Mouse (Mus musculus) spleen, embryonic (tissue): ENCODE data around the gene Kyat1.

ENCODE experiments used
- CTCF ChIA-PET: fragments of 350-600 bp; sonication (Branson Sonifier 250); formaldehyde crosslinking; loops from one replicate; lab custom pipeline; 2022; lab: Charles Lee

Gene Kyat1

DNA sequence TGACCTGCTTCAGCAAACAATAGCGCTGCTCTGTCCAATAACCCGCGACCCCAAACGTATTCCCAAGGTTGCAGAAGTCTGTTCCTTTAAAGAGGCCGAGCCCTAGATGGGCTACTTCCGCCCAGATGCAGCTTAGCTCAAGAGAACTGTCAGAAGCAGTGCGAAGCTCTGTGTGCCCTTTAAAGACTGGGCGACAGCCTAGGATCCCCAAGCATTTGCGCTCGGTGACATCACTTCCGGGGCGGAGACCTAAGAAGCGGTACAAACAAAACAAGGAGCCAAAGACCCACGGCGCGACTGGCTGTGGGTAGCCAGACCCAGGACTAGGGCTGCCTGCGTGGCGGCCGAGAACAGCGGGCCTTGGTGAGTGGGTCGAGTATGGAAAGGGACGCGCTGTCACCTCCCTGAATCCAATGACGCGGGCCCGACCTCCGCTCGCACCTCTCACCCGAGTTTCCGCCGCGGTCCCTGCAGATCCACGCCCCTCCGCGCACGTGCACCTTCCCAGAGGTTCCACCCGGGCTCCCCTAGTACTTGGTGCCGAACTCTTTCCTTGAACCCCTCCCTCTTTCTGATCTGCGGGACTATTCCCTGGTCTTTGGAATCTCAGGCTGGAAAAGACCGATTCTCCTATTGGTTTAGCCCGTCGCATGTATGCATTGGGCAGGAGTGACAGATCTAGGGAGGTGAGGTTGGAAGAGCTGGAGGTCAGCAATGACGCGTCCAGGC, at the start of gene Kyat1:
TSS of gene Kyat1 (minus strand) at position 219 of the 729 bp plus-strand sequence.
- CTCF ChIA-PET, result no interaction called here

DNA sequence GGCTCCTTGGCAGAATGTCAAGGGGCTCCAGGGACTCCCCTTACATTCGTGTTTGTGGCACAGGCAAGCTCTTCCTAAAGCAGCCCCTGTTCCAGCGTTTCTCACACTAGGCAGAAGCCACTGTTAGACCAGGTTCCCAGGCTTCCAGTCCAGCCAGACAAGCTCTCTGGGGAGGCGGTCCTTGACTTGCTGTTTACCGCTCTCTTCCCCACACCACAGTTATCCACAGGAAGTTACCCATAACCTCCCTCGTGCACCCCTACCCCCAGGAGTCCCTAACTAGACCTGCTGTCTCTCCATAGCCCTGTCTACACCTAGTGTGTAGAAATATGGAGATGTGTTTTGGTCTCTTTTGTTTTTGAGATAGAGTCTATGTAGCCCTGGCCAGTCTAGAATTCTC, 48.2 kb upstream of the Kyat1 start:
- CTCF ChIA-PET, result interaction anchor here (1.2 kb wide), 1 partner anchor 16 kb away, joined by 3 read pairs; no protein-coding TSS in a partner anchor

DNA sequence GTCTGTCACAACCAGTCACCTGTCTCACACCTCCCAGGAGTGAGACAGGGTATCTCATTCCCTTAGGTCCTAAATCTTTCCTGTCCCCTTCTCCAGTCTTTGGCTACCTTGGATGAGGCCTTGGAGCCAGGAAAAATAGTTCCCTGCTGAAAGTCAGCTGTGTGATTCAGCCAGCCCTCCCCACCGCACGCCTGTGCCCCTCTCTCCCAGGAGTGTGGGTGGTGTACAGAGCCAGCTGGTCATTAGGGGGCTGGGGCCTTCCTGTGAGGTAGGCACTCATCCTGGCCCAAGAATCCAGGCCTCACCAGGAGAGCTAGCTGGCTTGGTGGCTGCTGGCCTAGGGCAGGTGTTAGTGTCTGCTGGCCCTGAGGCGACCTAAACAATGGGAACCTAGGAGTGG, 46.9 kb upstream of the Kyat1 start:
- CTCF ChIA-PET, result no interaction called here

DNA sequence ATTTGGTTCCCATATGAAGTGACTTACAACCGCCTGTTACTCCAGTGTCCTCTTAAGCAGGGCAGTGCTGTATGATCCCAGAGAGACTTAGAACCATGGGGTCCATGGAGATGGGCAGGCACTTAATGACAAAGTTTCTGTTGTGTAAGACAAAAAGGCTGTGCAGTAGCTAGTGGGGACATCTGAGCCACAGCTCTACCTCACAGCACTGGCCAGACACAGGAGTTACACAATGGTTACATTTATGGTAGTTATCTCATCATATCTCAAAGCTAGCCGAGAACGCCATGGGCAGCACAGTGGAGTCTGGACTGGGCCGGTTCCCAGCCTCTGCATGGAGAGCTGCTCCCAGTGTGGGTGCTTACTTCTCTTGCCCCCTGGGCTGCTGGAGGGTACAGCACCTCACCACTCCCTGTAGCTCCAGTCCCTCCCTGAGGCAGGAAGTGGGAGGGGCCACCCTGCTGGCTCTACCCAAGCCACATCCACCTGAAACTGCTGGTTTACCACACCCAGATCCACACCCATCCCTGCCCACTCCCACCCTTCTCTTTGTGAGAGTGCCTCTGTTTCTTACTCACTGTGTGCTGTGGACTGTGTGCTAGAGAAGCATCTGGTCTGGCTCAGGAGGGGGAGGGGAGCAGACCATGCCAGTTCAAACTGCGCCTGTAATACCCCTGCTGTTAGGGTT, 45.9 kb upstream of the Kyat1 start:
- CTCF ChIA-PET, result interaction anchor here (0.6 kb wide), 1 partner anchor 76 kb away, joined by 7 read pairs; no protein-coding TSS in a partner anchor

DNA sequence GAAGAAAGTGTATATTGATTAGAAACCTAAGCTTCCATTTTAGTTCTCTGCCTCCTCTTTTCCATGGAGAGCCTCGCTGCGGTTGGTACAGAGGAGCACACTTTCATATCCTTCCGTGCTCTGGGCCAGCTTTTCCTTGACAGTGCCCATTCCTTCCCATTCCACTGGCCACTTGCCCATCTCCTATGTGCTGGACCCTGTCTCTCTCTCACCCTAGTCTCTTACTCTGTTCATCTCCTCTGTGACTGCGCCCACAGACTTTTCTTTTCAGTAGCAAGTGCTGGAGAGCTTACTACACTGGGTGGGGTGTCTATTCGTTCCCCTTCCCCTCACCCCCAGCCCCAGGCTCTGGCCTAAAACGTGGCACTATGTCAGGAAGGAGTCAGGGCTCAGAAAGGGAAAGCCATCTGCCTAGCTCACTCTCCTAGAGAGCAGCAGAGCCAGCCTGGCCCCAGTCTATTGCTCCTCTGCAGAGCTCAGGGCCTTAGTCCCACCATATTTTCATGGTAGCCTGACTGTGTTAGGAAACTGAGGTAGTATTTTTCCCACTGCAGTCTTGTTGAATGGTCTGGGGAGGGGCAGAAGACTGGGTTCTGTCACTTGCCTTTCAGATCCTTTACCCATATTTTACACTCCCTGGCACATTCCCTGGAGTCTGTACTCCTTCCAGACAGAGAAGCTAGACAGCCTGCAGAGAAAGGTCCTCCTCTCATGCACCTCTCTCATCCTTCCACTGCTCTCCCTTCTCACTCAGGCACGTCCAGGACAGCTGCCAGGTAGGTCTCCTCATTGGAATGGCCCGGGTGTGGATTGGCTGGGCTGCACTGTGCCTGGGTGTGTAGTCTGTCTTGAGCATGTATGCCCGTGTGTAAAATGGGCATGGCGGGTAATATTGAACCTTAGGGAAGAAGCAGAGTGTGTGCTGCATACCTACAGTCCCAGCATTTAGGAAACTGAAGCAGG, 44.8 kb upstream of the Kyat1 start:
- CTCF ChIA-PET, result no interaction called here

DNA sequence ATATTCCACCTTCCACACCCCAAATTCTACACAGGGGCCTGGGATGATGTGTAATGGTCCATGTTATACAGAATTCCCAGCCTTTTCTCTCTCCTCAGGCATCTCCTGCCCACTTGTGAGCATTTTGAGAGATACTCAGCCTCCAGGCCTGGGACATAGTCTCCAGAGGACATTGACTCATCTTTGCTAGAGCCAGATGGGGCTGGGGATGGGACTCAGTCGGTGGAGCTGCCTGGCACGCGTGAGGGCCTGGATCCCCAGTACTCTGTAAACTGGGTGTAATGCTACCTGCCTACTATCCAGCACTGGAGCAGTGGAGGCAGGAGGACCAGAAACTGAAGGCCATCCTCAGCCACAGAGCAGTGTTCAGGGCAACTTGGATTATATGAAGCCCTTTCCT, 43.5 kb upstream of the Kyat1 start:
- CTCF ChIA-PET, result no interaction called here

DNA sequence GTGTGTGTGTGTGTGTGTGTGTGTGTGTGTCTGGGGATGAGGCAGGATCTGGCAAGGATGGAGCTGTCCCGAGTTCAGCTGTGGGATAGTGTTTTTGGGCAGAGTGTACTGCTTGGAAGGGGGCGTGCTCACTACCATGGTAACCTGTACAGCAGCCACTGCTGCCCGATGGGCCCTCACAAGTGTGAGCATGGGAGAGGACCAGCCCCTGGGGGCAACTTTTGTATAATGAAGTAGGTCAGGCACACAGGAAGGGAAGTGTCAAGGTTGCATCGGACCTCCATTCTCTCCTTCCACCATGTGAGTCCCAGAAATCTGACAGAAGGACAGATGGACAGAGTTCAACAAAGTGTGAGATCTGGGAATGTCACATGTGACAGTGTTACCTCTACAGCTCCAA, 42.0 kb upstream of the Kyat1 start:
- CTCF ChIA-PET, result no interaction called here

DNA sequence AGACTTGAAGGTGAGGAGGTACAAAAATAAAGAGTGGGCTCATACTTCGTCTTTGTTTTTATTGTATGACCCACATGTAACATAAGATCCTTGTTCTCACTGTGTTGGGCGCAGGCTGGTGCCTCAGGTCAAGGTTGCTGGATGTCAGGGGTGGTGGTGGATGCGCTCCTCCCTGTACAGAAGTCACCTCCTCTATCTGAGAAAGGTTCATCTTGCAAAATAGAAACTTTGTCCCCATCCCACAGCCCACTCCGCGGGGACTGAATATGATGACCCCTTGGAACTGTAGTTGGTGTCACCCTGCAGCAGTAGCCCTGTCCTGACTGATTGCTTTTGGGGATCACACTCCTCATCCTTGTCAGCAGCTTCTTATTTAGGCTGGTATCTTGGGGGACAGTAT, 41.4 kb upstream of the Kyat1 start:
- CTCF ChIA-PET, result no interaction called here

DNA sequence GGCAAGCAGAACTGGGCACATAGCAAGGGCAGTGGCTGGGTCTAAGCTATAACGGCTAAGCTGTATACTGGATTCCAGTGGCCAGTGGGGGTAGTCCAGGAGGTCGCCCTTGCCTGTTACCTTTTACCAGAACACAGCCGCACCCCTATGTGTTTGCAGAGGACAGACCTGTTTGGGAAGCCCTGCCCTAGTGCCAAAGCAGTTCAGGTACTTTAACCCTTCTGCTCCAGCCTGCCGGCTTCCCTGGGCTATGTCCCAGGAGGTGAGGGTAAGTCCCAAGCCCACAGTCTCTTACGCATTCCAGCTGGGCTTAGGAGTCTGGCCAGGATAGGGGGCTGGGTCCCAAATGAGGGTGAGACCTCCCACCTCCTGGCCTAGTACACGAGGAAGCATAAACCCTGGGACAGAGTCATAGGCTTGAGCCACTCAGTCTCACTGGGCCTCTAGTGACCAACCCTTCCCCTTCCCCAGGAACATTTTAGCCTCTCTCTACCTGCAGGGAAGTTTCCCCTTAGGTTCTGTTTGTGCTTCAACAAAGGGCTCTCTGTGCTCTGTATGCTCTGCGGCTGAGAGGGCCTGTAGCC, 39.0 kb upstream of the Kyat1 start:
- CTCF ChIA-PET, result no interaction called here

DNA sequence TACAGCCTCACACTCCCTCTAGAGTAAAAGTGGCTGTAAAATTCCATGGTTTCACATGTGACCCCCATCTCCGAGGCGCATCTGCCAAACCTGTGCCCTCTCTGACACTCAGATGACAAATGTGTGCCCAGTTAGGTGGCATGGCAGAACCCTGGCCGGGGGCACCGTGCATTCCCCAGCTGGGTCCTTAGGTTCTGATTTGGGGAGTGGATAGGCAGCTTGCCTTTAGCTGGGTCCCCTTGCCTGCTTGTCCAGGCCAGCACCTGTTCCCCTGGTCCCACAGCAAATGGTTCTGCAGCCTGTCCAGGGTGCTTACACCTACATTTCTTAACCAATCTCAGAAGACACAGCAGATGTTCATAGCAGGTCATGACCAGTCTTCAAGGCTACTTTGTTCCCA, 37.7 kb upstream of the Kyat1 start:
- CTCF ChIA-PET, result no interaction called here

DNA sequence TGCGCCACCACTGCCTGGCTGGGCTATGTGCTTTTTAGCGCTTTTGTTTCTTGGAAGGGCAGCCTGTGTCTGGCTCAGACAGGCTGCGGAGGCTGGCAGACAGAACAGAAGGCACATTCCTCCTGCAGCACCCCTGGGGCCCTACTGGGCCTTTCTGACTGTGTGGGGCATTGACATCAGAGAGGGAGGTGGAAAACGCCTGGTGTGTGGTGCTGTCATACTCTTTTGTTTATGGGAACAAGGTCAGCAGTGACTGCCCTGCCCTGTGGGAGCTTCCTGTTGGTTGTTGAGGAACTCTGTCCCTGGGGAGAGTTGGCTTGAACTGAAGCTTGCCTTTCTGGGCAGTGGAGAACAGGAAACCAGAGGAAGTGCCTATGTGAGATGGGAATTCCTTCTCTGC, 36.9 kb upstream of the Kyat1 start:
- CTCF ChIA-PET, result no interaction called here

DNA sequence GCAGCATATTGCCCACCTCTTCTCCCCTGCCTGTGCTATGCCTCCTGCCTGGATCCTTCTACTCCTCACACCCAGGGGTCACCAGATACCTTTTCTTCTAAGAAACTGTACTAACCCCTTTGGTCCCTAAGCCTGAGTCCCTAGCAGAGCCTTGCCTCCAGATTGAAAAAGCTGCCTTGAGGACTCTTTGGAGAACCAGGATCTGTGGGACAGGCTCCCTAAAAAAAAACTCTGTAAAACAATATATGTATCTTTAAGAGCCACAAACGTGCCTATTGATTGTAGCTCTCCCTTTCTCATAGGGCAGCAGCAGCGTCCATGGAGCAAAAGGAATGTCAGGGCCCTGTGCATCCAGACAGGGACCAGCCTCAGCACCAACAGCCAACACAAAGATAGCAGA, 34.6 kb upstream of the Kyat1 start, which contains the start of gene Gm28035:
TSS of gene Gm28035 (plus strand) at position 301 of the 400 bp plus-strand sequence.
- CTCF ChIA-PET, result no interaction called here

DNA sequence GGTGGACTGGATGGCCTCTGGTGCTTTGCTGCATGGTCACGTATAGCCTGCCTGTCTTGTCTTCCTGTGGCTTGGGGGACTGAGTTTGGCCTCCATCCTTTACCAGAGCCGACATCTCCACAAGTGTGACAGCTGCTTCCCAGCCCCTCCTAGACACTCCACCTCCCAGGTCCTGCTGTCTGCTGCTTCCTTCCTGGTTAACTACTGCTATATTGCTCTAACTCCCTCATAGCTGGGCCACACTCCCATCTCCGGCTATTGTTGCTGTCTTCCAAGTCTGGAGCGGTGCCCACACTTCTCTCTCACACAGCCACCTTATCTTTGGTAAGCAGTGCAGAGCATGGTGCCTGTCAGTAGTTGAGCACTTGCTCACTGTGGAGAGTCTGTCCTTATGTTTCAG, 34.1 kb upstream of the Kyat1 start:
- CTCF ChIA-PET, result no interaction called here

DNA sequence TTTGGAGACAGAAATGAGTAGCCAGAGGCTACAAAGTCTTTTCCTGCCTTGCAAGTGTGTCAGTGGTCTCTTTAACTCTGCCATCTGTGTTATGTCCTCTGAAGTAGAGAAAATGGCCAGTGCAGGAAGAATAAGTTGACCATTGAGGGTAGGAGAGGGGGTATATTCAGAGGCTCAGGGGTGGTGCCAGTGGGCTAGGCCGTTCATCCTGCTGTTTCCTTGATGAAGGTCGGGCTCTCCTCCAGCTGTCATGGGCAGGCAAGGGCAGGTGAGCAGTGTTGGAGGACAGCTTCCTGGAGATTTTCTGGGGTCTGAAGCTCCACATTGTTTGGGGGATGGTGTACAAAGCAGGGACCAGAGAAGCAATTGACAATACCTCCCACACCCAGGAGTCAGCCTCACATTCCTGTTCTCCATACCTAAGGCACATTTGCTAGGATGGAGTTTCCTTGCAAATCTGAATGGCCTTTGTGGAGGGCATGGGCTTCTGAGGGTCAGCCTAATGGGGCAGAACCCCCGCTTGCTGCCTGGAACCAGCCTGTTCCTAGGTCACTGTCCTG, 33.3 kb upstream of the Kyat1 start:
- CTCF ChIA-PET, result no interaction called here

DNA sequence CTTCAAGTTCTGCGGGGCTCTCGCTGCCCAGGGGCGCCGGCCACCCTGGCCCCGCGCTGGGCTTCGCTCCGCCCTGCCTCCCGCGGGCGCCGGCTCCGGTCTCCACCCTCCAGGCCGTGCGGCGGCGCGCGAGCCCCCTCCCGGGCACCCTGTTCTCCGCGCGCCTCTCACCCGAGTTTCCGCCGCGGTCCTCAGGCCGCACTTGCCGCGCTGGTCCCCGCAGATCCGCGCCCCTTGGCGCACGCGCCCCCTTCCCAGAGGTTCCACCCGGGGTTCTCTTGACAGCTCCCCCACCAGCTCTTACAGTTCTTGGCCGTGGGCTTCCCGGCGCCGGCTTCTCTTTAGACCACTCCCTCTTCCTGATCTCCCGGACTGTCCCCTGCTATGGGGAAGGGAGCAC, 32.2 kb upstream of the Kyat1 start:
- CTCF ChIA-PET, result interaction anchor here (0.7 to 1.5 kb wide), 2 partner anchors 20 to 60 kb away, joined by 3 to 5 read pairs; no protein-coding TSS in a partner anchor

DNA sequence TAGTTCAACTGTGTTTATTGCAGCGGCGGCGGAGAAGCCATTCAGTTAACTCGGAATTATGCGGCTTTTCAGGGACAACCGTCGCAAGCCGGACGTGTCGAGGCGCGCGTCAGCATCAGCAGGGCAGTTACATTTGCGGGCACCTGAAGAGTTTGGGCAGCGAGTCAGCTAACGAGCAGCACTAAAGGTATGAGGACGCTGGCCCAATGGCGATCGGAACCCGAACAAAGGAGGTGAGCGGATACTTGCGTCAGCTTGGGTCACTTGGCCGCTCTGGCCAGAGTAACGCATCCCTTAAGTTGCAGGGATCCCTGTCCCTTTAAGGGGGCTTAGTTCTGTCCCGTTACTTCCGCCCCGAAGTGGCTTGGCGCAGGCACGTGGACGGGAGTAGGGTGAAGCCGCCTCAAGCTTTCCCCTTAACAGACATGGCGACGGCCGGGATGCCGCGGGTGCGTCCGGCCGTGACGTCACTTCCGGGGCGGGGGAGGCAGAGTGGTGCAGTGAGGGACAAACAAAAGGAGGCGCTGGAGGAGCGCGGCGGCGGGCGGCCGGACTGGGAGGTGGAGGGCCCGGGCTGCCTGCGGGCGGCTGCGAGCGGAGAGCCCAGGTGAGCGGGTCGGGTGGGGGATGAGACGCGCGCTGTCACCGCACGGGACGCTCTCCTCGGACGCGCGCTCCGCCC, 31.7 kb upstream of the Kyat1 start, which contains the start of gene Lrrc8a:
TSS of gene Lrrc8a (plus strand) at position 517 of the 682 bp plus-strand sequence.
- CTCF ChIA-PET, result interaction anchor here (1.5 kb wide), 1 partner anchor 21 kb away, joined by 3 read pairs; no protein-coding TSS in a partner anchor

DNA sequence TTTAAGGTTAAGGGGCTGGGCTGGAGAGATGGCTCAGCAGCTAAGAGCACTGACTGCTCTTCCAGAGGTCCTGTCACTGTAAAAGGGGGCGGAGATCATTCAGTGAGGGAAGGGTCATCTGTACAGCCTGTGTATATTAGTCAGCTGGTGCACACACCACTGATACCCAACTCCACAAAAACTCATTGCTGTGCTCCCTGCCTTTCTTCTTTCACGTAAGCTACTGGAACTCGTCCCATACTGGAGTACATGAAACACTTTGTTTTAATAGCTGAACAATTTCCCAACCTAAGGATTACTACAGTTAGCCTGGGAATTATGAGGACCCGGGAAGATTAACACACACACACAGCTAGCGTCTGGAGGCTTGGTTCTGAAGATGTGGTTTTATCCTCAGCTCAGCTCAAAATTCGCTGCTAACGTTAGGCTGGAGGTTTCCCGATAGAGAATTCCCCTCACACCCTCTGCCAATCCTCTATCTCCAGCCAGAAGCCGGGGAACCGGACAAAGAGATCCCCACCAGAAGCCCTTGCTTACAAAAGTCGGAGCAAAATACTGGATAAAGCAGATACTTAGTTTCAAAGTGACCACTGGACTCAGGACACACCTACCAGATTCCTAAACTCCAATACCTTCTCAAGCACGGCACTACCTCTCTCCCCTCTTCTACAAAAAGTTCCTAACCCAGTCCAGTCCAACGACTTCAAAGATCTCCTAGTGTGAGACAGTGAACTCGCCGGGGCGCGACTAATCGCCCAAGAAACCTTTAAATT, 31.0 kb upstream of the Kyat1 start:
- CTCF ChIA-PET, result interaction anchor here (0.5 to 1.5 kb wide), 2 partner anchors 21 to 710 kb away, joined by 3 read pairs; no protein-coding TSS in a partner anchor

DNA sequence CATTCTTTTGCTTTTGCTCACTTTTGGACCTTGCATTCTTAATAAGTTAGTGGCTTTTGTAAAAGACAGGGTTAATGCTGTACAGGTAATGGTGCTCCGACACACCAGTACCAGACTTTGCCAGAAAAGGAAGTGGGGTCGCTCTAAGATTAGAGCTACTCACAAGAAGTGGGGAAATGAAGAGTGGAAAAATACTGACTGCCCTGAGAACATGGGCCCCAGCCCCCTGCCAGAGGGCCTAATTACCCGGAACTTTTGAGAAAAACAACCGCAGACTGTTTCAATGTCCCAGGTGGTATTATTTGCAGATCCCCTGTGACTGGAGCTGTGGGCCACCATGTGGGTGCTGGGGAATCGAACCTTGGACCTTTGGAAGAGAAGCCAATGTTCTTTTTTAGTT, 29.9 kb upstream of the Kyat1 start:
- CTCF ChIA-PET, result no interaction called here

DNA sequence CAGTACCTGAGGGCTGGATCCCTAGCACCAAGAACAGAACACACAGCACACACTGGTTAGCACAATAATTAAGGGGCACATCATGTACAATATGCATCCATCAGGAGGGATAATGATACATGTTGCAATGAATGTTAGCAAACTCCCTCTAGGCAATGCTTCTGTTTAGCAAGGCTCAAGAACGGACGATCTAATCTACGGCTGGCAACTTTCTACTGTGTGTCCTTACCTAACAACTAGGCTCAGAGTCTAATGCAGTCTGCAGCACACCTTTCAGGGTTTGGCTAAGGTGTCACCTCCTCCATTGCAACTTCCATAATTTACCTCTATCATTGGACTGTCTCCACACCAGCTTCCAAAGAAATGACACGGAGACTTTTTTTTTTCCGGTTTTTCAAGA, 10.6 kb upstream of the Kyat1 start:
- CTCF ChIA-PET, result no interaction called here

DNA sequence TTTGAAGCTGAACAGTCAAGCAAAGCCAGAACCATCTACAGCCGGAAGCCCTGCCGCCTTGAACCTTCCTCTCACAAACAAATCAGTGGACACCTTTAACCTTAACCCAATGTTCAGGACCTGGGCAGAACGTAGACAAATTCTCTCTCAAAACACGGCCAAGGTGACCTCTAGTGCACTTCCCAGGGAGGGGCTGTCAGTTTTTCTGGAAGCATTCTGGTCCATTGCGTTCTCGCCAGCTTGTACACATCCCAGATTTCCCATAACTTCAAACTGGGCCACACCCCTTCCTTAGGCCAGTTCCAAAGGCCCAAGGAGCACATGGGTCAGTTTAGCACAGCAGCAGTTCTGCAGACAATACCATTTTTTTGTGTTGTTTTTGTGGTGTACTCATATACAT, 9.8 kb upstream of the Kyat1 start:
- CTCF ChIA-PET, result no interaction called here
